Mouse (Mus musculus) WW6 (cell line): ENCODE results near the gene Ssh1.

Experiments
- DNase-seq: peaks from one replicate; pipeline ENCODE4 v3.0.0-alpha.2; 2013; ENCODE audit warnings: low read depth, low spot score

Ssh1 gene

GRCm38 (mm10) chr5:113889912-113890311 lies 103.8 kb downstream of the Ssh1 start:
- no peak for DNase-seq

DNA sequence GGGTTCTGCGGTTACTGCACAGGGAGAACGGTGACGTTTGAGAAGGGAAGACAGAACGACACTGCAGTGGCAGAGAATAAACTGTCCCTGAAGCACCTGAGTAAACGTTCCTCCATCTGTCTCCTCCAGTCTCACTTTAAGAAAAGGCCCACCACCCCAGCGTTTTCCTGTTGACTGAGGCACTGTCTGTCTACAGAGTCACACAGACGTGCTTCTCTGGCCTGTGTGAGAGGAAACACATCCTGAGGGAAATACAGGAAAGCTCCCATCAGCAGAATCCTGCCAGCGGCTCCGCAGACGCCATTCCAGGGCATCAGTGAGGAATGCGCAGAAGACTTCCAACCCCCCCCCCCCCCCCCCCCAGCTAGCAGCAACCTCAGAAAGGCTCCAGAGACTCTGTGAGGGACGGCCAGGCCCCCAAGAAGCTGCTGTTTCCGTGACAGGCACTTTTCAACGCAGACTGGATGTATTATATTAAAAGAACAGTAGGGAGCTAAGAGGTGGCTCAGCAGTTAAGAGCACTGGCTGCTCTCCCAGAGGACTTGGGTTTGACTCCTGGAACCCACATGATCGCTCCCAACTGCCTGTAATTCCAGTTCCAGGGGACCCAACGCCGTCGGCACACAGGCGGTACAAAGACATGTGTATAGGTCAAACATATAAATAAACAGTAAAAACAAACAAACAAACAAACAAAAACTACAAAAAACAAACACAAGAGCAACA lies 104.3 kb downstream of the Ssh1 start:
- DNase-seq, result no peak

DNA sequence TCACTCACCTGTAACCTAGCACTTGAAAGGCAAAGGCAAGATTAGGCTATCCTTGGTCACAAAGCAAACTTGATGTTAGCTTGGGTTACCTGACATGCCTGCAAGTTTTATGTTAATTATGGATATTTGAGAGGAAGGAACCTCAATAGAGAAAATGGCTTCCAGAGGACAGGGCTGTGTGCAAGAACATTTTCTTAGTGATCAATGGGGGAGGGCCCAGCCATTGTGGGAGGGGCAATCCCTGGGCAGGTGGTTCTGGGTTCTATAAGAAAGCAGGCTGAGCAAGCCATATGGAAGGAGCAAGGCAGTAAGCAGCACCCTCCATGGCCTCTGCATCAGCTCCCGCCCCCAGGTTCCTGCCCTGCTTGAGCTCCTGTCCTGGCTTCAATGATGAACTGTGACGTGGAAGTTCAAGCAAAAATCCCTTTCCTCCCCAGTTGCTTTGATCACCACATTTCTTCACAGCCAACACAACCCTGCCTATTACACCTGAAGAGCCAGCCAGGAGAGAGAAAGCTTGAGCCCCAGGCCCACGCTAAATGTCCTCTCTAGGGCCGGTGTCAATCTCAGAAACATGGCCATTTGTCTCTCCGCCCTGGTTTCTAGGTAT lies 105.4 kb downstream of the Ssh1 start:
- no peak for DNase-seq

DNA sequence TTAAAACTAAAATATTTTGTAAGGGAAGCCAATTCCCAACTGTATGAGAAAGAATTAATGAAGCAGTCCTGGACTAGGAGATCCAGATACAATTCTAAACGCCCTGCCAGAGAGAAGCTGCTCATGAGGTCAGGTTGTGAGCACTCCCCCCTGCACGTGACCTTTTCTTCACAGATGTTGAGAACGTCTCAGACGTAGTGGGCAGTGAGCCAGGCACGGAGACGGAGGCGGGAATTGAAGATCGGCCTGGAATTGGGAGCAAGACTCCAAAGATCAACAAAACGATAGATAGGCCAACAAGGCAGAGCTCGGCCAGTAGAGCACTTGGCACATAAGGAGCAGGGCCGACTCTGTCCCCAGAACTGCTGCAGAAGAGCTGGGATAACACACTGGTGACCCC lies 106.6 kb downstream of the Ssh1 start:
- no peak for DNase-seq
